Mouse (Mus musculus): ENCODE results near the gene Pald1. TPM values are rescaled to one million over a fixed set of nuclear protein-coding genes. Genes with fewer than 3 reads are reported as not detected.

Gene Pald1
- total and polyA plus RNA-seq, 3 experiments, result 15.3 to 17.7 (median 17.6) TPM

DNA sequence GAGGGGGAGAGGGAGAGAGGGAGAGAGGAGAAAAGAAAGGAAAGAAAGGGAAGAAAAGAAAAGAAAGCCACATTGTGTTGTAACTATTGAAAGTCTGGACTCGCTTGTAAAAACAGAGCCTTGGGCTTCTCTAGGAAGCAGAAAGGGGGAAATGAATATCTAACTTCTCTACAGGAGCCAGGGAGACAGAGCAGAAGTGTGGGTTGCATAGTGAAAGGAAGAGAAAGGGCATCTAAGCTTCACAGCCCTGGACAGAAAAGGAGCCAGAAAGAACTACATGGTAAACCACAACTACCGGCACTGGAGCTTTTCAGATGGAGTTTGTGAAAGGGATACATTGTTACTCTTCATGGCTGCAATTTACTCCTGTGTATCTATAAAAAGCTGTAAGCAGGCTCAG lies 92.9 kb downstream of the Pald1 start:
- Histone ChIP-seq H3K79me2 (replicated peaks; ENCODE audit: control insufficient read depth, insufficient read depth, low read length) (no peaks in the 10 kb centered on the region), H3K4me3 (no peak overlapping the region), H3K9ac (ENCODE audit: low read depth, low read length) (no peak overlapping the region), H3K4me1 (ENCODE audit: control insufficient read depth, insufficient read depth, low read length) (peaks cover 4% of the 10 kb centered on the region), H3K27ac (peak overlapping the region; percentile 47), H3K36me3 (ENCODE audit: control insufficient read depth, insufficient read depth, low read length) (no peaks in the 10 kb centered on the region), H3K27me3 (ENCODE audit: control insufficient read depth, insufficient read depth, low read length) (no peaks in the 10 kb centered on the region)
- DNase-seq, result no peak
- TF ChIP-seq CTCF (IDR thresholded peaks at IDR 0.05), result no peak
- TF ChIP-seq EP300 (IDR thresholded peaks at IDR 0.05; ENCODE audit: insufficient read depth, low read depth, low read length), result no peak
- no peak for TF ChIP-seq POLR2A (IDR thresholded peaks at IDR 0.05; ENCODE audit: insufficient read depth, low read depth, low read length)
- intact Hi-C loops (cut with DNase I), result no loop called here
- WGBS, result 59% methylated on average over 2 of the region's 2 CpGs

DNA sequence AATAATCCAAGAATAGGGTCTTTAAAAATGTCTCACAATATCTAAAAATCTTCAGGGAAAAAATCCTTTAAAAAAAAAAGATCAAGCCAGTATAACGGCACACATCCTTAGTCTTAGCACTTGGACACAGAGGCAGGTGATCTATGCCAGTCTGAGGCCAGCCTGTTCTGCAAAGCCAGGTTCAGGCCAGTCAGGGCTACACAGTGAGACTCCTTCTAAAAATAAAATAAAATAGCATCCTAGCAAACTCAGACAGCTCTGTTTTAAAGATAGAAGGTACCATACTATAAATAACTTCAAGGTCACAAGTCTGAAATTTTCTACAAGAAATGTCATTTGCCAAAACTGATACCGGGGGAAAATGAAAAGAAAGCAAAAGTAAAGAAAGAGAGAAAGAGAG lies 93.3 kb downstream of the Pald1 start:
- no peak overlapping the region for H3K9ac ChIP-seq (ENCODE audit: low read depth, low read length)
- no peaks in the 10 kb centered on the region for H3K79me2 ChIP-seq (replicated peaks; ENCODE audit: control insufficient read depth, insufficient read depth, low read length)
- 33% methylated on average over 2 of the region's 2 CpGs for WGBS
- H3K4me3 ChIP-seq, result no peak overlapping the region
- TF ChIP-seq CTCF (IDR thresholded peaks at IDR 0.05), result no peak
- no peak for TF ChIP-seq EP300 (IDR thresholded peaks at IDR 0.05; ENCODE audit: insufficient read depth, low read depth, low read length)
- no peak for TF ChIP-seq POLR2A (IDR thresholded peaks at IDR 0.05; ENCODE audit: insufficient read depth, low read depth, low read length)
- no peaks in the 10 kb centered on the region for H3K36me3 ChIP-seq (ENCODE audit: control insufficient read depth, insufficient read depth, low read length)
- peaks cover 6% of the 10 kb centered on the region for H3K4me1 ChIP-seq (ENCODE audit: control insufficient read depth, insufficient read depth, low read length)
- no peaks in the 10 kb centered on the region for H3K27me3 ChIP-seq (ENCODE audit: control insufficient read depth, insufficient read depth, low read length)
- intact Hi-C loops (cut with DNase I), result no loop called here
- H3K27ac ChIP-seq, result no peak overlapping the region; the same call in 1 of the 2 replicates
- DNase-seq, result no peak

GRCm38 (mm10) chr10:61286246-61286645 lies 97.1 kb downstream of the Pald1 start:
- Histone ChIP-seq H3K36me3 (ENCODE audit: control insufficient read depth, insufficient read depth, low read length) (no peaks in the 10 kb centered on the region), H3K27ac (peak overlapping the region; percentile 48), H3K4me3 (no peak overlapping the region), H3K9ac (ENCODE audit: low read depth, low read length) (no peak overlapping the region), H3K4me1 (ENCODE audit: control insufficient read depth, insufficient read depth, low read length) (peaks cover 7% of the 10 kb centered on the region), H3K79me2 (replicated peaks; ENCODE audit: control insufficient read depth, insufficient read depth, low read length) (no peaks in the 10 kb centered on the region), H3K27me3 (ENCODE audit: control insufficient read depth, insufficient read depth, low read length) (no peaks in the 10 kb centered on the region)
- peak in 1 of 2 experiments; percentile 39 for DNase-seq
- no peak for TF ChIP-seq CTCF (IDR thresholded peaks at IDR 0.05)
- WGBS, result 31% methylated on average over 7 of the region's 7 CpGs
- intact Hi-C loops (cut with DNase I), result no loop called here

DNA sequence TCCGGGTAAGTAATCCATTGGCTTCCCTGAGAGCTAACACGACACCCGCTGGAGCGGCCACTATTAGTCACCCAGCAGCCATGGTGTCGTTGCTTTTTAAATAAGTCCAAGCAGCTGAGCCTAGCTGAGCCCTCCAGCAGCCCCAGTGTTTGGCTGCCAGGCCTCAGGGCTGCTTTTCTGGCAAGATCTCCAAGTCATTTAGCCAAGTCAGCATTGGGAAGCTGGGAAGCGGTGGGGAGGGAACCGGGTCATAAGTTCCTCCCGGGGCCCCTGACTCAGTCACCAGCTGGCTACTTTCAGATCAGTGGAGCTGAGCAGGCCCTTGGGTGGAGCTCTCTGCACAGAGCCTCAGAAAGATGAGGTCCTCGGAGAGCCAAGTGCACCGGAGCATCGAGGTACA lies 98.1 kb downstream of the Pald1 start:
- H3K9ac ChIP-seq (ENCODE audit: low read depth, low read length), result no peak overlapping the region
- WGBS, result 40% methylated on average over 11 of the region's 11 CpGs
- no peak for TF ChIP-seq EP300 (IDR thresholded peaks at IDR 0.05; ENCODE audit: insufficient read depth, low read depth, low read length)
- TF ChIP-seq POLR2A (IDR thresholded peaks at IDR 0.05; ENCODE audit: insufficient read depth, low read depth, low read length), result no peak
- no peak for TF ChIP-seq CTCF (IDR thresholded peaks at IDR 0.05)
- peaks cover 7% of the 10 kb centered on the region for H3K4me1 ChIP-seq (ENCODE audit: control insufficient read depth, insufficient read depth, low read length)
- H3K27me3 ChIP-seq (ENCODE audit: control insufficient read depth, insufficient read depth, low read length), result no peaks in the 10 kb centered on the region
- no peak overlapping the region; the same call in 1 of the 2 replicates for H3K27ac ChIP-seq
- H3K4me3 ChIP-seq, result no peak overlapping the region
- intact Hi-C loops (cut with DNase I), result no loop called here
- H3K79me2 ChIP-seq (replicated peaks; ENCODE audit: control insufficient read depth, insufficient read depth, low read length), result no peaks in the 10 kb centered on the region
- H3K36me3 ChIP-seq (ENCODE audit: control insufficient read depth, insufficient read depth, low read length), result no peaks in the 10 kb centered on the region
- peak; percentile 68 to 84 for DNase-seq

- H3K27me3 ChIP-seq (ENCODE audit: control insufficient read depth, insufficient read depth, low read length), result no peaks in the 10 kb centered on the region
- peaks cover 7% of the 10 kb centered on the region for H3K4me1 ChIP-seq (ENCODE audit: control insufficient read depth, insufficient read depth, low read length)
- DNase-seq, result no peak
- intact Hi-C loops (cut with DNase I), result no loop called here
- no peaks in the 10 kb centered on the region for H3K79me2 ChIP-seq (replicated peaks; ENCODE audit: control insufficient read depth, insufficient read depth, low read length)
- H3K9ac ChIP-seq (ENCODE audit: low read depth, low read length), result no peak overlapping the region
- H3K4me3 ChIP-seq, result no peak overlapping the region
- WGBS, result 68% methylated on average over 4 of the region's 4 CpGs
- H3K36me3 ChIP-seq (ENCODE audit: control insufficient read depth, insufficient read depth, low read length), result no peaks in the 10 kb centered on the region
- no peak overlapping the region for H3K27ac ChIP-seq
- no peak for TF ChIP-seq CTCF (IDR thresholded peaks at IDR 0.05)
- TF ChIP-seq EP300 (IDR thresholded peaks at IDR 0.05; ENCODE audit: insufficient read depth, low read depth, low read length), result no peak
- no peak for TF ChIP-seq POLR2A (IDR thresholded peaks at IDR 0.05; ENCODE audit: insufficient read depth, low read depth, low read length)
Measured at GRCm38 (mm10) chr10:61284309-61284708, 99.0 kb downstream of the Pald1 start.

DNA sequence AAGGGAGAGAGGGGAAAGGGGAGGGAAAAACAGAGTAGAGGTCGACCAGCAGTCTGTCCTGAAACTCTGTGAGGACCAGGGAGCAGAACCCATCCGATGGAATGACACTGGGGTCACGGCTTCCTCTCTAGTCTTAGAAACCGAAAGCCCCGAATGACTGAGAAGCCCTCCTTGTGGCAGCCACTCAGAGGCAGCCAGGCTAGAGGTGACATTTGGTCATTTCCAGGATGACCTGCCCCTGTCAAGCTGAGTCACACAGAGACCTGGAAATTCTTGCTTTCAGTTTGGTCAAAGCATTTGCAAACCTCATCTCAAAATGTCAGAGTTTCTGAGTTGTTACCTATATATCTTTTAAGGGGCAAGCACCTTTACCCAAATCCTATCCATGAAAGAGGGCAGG lies 102.2 kb downstream of the Pald1 start:
- no peak for TF ChIP-seq CTCF (IDR thresholded peaks at IDR 0.05)
- TF ChIP-seq POLR2A (IDR thresholded peaks at IDR 0.05; ENCODE audit: insufficient read depth, low read depth, low read length), result no peak
- TF ChIP-seq EP300 (IDR thresholded peaks at IDR 0.05; ENCODE audit: insufficient read depth, low read depth, low read length), result no peak
- H3K27me3 ChIP-seq (ENCODE audit: control insufficient read depth, insufficient read depth, low read length), result no peaks in the 10 kb centered on the region
- intact Hi-C loops (cut with DNase I), result no loop called here
- no peaks in the 10 kb centered on the region for H3K36me3 ChIP-seq (ENCODE audit: control insufficient read depth, insufficient read depth, low read length)
- no peaks in the 10 kb centered on the region for H3K79me2 ChIP-seq (replicated peaks; ENCODE audit: control insufficient read depth, insufficient read depth, low read length)
- H3K4me3 ChIP-seq, result no peak overlapping the region
- no peak overlapping the region for H3K9ac ChIP-seq (ENCODE audit: low read depth, low read length)
- 69% methylated on average over 5 of the region's 5 CpGs for WGBS
- peaks cover 10% of the 10 kb centered on the region for H3K4me1 ChIP-seq (ENCODE audit: control insufficient read depth, insufficient read depth, low read length)
- H3K27ac ChIP-seq, result no peak overlapping the region
- no peak for DNase-seq
